Mouse (Mus musculus) stomach, embryonic 16.5 days (tissue): ENCODE measurements at regions not wholly inside any gene's neighbourhood (a gene's known extent, or its start where the extent isn't known, plus 50 kb on each side); places are given as distances from the start of the nearest gene placed in this dataset.

ENCODE experiments used
- ATAC-seq: fragments of 200-750 bp; cut with Nextera tagmentation; 2 replicates; pipeline ENCODE4 v1.8.0; 2017; ENCODE audit warnings: moderate number of reproducible peaks, moderate TSS enrichment; ENCODE audit not compliant: insufficient read depth, low FRiP score
- H3K27ac ChIP-seq: fragments of 300-500 bp; sonication (generic); 2 replicates; pipeline ENCODE4 v1.5.1; 2014; ENCODE audit warnings: low read length
- H3K27me3 ChIP-seq: fragments of 300-500 bp; sonication (generic); 2 replicates; pipeline ENCODE4 v1.6.1; 2014; ENCODE audit warnings: low read length, control low read depth, mixed read lengths; ENCODE audit not compliant: control insufficient read depth, insufficient read depth
- H3K36me3 ChIP-seq: fragments of 300-500 bp; sonication (generic); 2 replicates; pipeline ENCODE4 v1.6.1; 2014; ENCODE audit warnings: low read length; ENCODE audit not compliant: control insufficient read depth, insufficient read depth
- H3K4me1 ChIP-seq: fragments of 300-500 bp; sonication (generic); 2 replicates; pipeline ENCODE4 v1.6.1; 2014; ENCODE audit warnings: low read length, control low read depth, mixed read lengths; ENCODE audit not compliant: control insufficient read depth, insufficient read depth
- H3K4me2 ChIP-seq: fragments of 300-500 bp; sonication (generic); 2 replicates; pipeline ENCODE4 v1.6.1; 2014; ENCODE audit warnings: low read depth, low read length, mixed read lengths
- H3K4me3 ChIP-seq: fragments of 300-500 bp; sonication (generic); replicated peaks from 2 replicates; pipeline ENCODE4 v1.5.1; 2014; ENCODE audit warnings: mild to moderate bottlenecking, low read length
- H3K9ac ChIP-seq: fragments of 300-500 bp; sonication (generic); 2 replicates; pipeline ENCODE4 v1.6.1; 2014; ENCODE audit warnings: low read length
- H3K9me3 ChIP-seq: fragments of 300-500 bp; sonication (generic); replicated peaks from 2 replicates; pipeline ENCODE4 v1.6.1; 2016; ENCODE audit warnings: low read length, control low read depth; ENCODE audit not compliant: control insufficient read depth
- WGBS: fragments of 180-500 bp; shearing (Covaris S2); extraction: QIAGEN DNeasy Blood & Tissue Kit; methylation state at CpG from one replicate; pipeline ENCODE4 v1.1.7; 2014; 5-methylcytosine and 5-hydroxymethylcytosine counted together

- H3K4me1 ChIP-seq, result no peaks in the 10 kb centered on the region
- no peak overlapping the region for H3K4me2 ChIP-seq
- H3K27ac ChIP-seq, result no peak overlapping the region
- H3K4me3 ChIP-seq, result no peak overlapping the region
- H3K36me3 ChIP-seq, result no peaks in the 10 kb centered on the region
- no peaks in the 10 kb centered on the region for H3K27me3 ChIP-seq
- no peak overlapping the region for H3K9ac ChIP-seq
- WGBS, result 70% methylated on average over 2 of the region's 2 CpGs
- ATAC-seq, result no peak
- no peaks in the 10 kb centered on the region for H3K9me3 ChIP-seq
These were observed 103.4 kb upstream of the Col3a1 start for GRCm38 (mm10) chr1:45207926-45208325.

GRCm38 (mm10) chr1:45216272-45216671, 95.1 kb upstream of the Col3a1 start:
- H3K27me3 ChIP-seq, result no peaks in the 10 kb centered on the region

More at GRCm38 (mm10) chr1:45216272-45216671, 95.1 kb upstream of the Col3a1 start:
- H3K36me3 ChIP-seq, result no peaks in the 10 kb centered on the region
- no peak overlapping the region for H3K4me2 ChIP-seq
- H3K4me3 ChIP-seq, result no peak overlapping the region
- no peak overlapping the region for H3K9ac ChIP-seq
- H3K9me3 ChIP-seq, result no peaks in the 10 kb centered on the region
- 61% methylated on average over 1 of the region's 1 CpGs for WGBS
- no peaks in the 10 kb centered on the region for H3K4me1 ChIP-seq
- ATAC-seq, result no peak
- no peak overlapping the region for H3K27ac ChIP-seq
